Mouse (Mus musculus): ENCODE measurements around the gene Dnah3.

- TF ChIP-seq CTCF (conservative IDR thresholded peaks at IDR 0.05; ENCODE audit: insufficient read depth, insufficient read length, low read depth, low read length) = no peak
- TF ChIP-seq POLR2A (IDR thresholded peaks at IDR 0.05; ENCODE audit: low read depth, low read length) = no peak
Measured at GRCm38 (mm10) chr7:120094216-120094615, 864 bp downstream of the Dnah3 start.

Measured in kidney, adult 2 months (tissue).